19 mouse cellular contexts compared by ENCODE assay signal in genomic region chr8:110818593-110818992, GRCm38 (mm10). TPM values are rescaled to one million over a fixed set of nuclear protein-coding genes. Genes with fewer than 3 reads are reported as not detected.
DNase-seq lines count a peak whose midpoint lies in the region; ATAC-seq lines count a peak whose summit lies in the region.
"Had no signal": no experiment of that assay in that cellular context is flagged by ENCODE, and none has a peak within 500 bp of the region (broad histone marks: within the 10 kb centered on the region; RNA-seq: fewer than 3 reads in every experiment).

No protein-coding gene starts in this region.

- H3K27me3 ChIP-seq in forebrain, embryonic 14.5 days (replicated peaks; ENCODE audit: control insufficient read depth, insufficient read depth, low read length), result no peaks in the 10 kb centered on the region
- H3K27me3 ChIP-seq in forebrain, embryonic 13.5 days, result no peaks in the 10 kb centered on the region
- H3K27me3 ChIP-seq: embryonic facial prominence, embryonic 13.5 days; lung, embryonic 15.5 days; midbrain, embryonic 12.5 days; neural tube, embryonic 12.5 days had no signal

- peak; percentile 34 for DNase-seq in forebrain, embryonic 14.5 days (ENCODE audit: low spot score)
- peak; percentile 60 for DNase-seq in kidney, postnatal 10 days
- DNase-seq in kidney, adult 11 months, result no peak
- peak; percentile 70 for DNase-seq in 3134 (ENCODE audit: extremely low read depth, insufficient read length, low spot score)
- DNase-seq in brain, adult 2 months (ENCODE audit: low read depth, low spot score), result peak; percentile 63
- DNase-seq in right cerebral cortex, postnatal 36 days (ENCODE audit: low spot score in 2 of 2), result no peak
- no peak for DNase-seq in embryo, embryonic 10 days (ENCODE audit: low spot score)
- DNase-seq: B cell, adult 2 months; cerebellum, postnatal 14 days; heart, adult 18-20 months; heart, postnatal 10 days; left cerebral cortex, postnatal 4 days; spleen, adult 18-20 months had no signal

- no peak overlapping the region for H3K9ac ChIP-seq in forebrain, embryonic 14.5 days (ENCODE audit: low read length)
- H3K9ac ChIP-seq in forebrain, embryonic 13.5 days, result no peak overlapping the region
- H3K9ac ChIP-seq: embryonic facial prominence, embryonic 13.5 days; lung, embryonic 15.5 days; midbrain, embryonic 12.5 days; neural tube, embryonic 12.5 days had no signal

- WGBS in forebrain, embryonic 14.5 days, result 93% methylated on average over 3 of the region's 3 CpGs
- WGBS in forebrain, embryonic 13.5 days, result 85% methylated on average over 3 of the region's 3 CpGs

- H3K36me3 ChIP-seq in forebrain, embryonic 14.5 days (ENCODE audit: control insufficient read depth, insufficient read depth, low read length), result peaks cover 100% of the 10 kb centered on the region
- peaks cover 100% of the 10 kb centered on the region for H3K36me3 ChIP-seq in forebrain, embryonic 13.5 days (ENCODE audit: poor library complexity, severe bottlenecking)

- H3K4me3 ChIP-seq in forebrain, embryonic 14.5 days (ENCODE audit: low read depth, low read length), result no peak overlapping the region
- H3K4me3 ChIP-seq in forebrain, embryonic 13.5 days, result no peak overlapping the region
- H3K4me3 ChIP-seq: embryonic facial prominence, embryonic 13.5 days; lung, embryonic 15.5 days; midbrain, embryonic 12.5 days; neural tube, embryonic 12.5 days had no signal

- ATAC-seq in forebrain, embryonic 14.5 days, result no peak
- no peak for ATAC-seq in forebrain, embryonic 13.5 days

- no peak overlapping the region for H3K27ac ChIP-seq in forebrain, embryonic 14.5 days (ENCODE audit: low read depth, low read length)
- no peak overlapping the region for H3K27ac ChIP-seq in forebrain, embryonic 13.5 days
- H3K27ac ChIP-seq: embryonic facial prominence, embryonic 13.5 days; lung, embryonic 15.5 days; midbrain, embryonic 12.5 days; neural tube, embryonic 12.5 days had no signal

- no peak overlapping the region for H3K4me2 ChIP-seq in forebrain, embryonic 14.5 days (ENCODE audit: low read length)
- H3K4me2 ChIP-seq in forebrain, embryonic 13.5 days, result no peak overlapping the region
- H3K4me2 ChIP-seq: embryonic facial prominence, embryonic 13.5 days; lung, embryonic 15.5 days; midbrain, embryonic 12.5 days; neural tube, embryonic 12.5 days had no signal

- H3K4me1 ChIP-seq in forebrain, embryonic 14.5 days (ENCODE audit: control insufficient read depth, insufficient read depth, low read length), result no peaks in the 10 kb centered on the region
- no peaks in the 10 kb centered on the region for H3K4me1 ChIP-seq in forebrain, embryonic 13.5 days
- H3K4me1 ChIP-seq: embryonic facial prominence, embryonic 13.5 days; lung, embryonic 15.5 days; midbrain, embryonic 12.5 days; neural tube, embryonic 12.5 days had no signal

- H3K9me3 ChIP-seq in forebrain, embryonic 14.5 days (replicated peaks; ENCODE audit: control insufficient read depth, low read length), result no peaks in the 10 kb centered on the region
- no peaks in the 10 kb centered on the region for H3K9me3 ChIP-seq in forebrain, embryonic 13.5 days (replicated peaks)
- H3K9me3 ChIP-seq: embryonic facial prominence, embryonic 13.5 days; G1E; lung, embryonic 15.5 days; midbrain, embryonic 12.5 days; neural tube, embryonic 12.5 days had no signal

RNA-seq across cellular contexts. Expression of gene Il34, which starts 12.9 kb away (rescaled TPM):
- polyA plus RNA-seq in forebrain, embryonic 14.5 days (2014; fragmentation: Nextera tagmentation; extraction: Ambion mirVana), result 2.2 and 4.2 TPM in 2 replicates
- 1.2 and 1.3 TPM in 2 replicates for polyA plus RNA-seq in forebrain, embryonic 13.5 days (2015; fragmentation: Nextera tagmentation; extraction: Ambion mirVana)
- polyA plus RNA-seq: G1E had no signal

RNA-seq across cellular contexts. Expression of gene Cog4, which starts 27.8 kb away (rescaled TPM):
- polyA plus RNA-seq in forebrain, embryonic 14.5 days (2014; fragmentation: Nextera tagmentation; extraction: Ambion mirVana), result 56.1 and 61.5 TPM in 2 replicates
- 61.4 and 62.1 TPM in 2 replicates for polyA plus RNA-seq in forebrain, embryonic 13.5 days (2015; fragmentation: Nextera tagmentation; extraction: Ambion mirVana)

RNA-seq across cellular contexts. Expression of gene Sf3b3, which starts 28.0 kb away (rescaled TPM):
- polyA plus RNA-seq in forebrain, embryonic 14.5 days (2014; fragmentation: Nextera tagmentation; extraction: Ambion mirVana), result 98.5 and 111 TPM in 2 replicates
- polyA plus RNA-seq in forebrain, embryonic 13.5 days (2015; fragmentation: Nextera tagmentation; extraction: Ambion mirVana), result 136 and 153 TPM in 2 replicates

Comparison
In these comparisons a context has a peak if more than half of its experiments do, and no peak if none do; other contexts are left out.
1. DNase-seq: peak in forebrain, embryonic 14.5 days (single experiment), kidney, postnatal 10 days (single experiment), 3134 (single experiment) and brain, adult 2 months (single experiment); none in kidney, adult 11 months (single experiment), right cerebral cortex, postnatal 36 days (0 of 2) and embryo, embryonic 10 days (single experiment).